Mouse (Mus musculus) embryonic facial prominence, embryonic 14.5 days (tissue): ENCODE measurements at regions not wholly inside any gene's neighbourhood (a gene's known extent, or its start where the extent isn't known, plus 50 kb on each side); places are given as distances from the start of the nearest gene placed in this dataset.

Experiments
- ATAC-seq: fragments of 200-750 bp; cut with Nextera tagmentation; 2 replicates; pipeline ENCODE4 v1.8.0; 2017; ENCODE audit warnings: low read depth, moderate number of reproducible peaks, moderate TSS enrichment
- DNase-seq: peaks from one replicate; pipeline ENCODE4 v3.0.0-alpha.2; 2015; ENCODE audit warnings: low spot score
- H3K27ac ChIP-seq: fragments of 300-500 bp; sonication (generic); replicated peaks from 2 replicates; pipeline ENCODE4 v1.5.1; 2014; ENCODE audit warnings: low read depth, mild to moderate bottlenecking, low read length, moderate library complexity
- H3K27me3 ChIP-seq: fragments of 300-500 bp; sonication (generic); replicated peaks from 2 replicates; pipeline ENCODE4 v1.6.1; 2014; ENCODE audit warnings: low read length; ENCODE audit not compliant: control insufficient read depth, insufficient read depth
- H3K36me3 ChIP-seq: fragments of 300-500 bp; sonication (generic); 2 replicates; pipeline ENCODE4 v1.6.1; 2014; ENCODE audit warnings: low read length, mixed read lengths; ENCODE audit not compliant: control insufficient read depth, insufficient read depth
- H3K4me1 ChIP-seq: fragments of 300-500 bp; sonication (generic); 2 replicates; pipeline ENCODE4 v1.6.1; 2014; ENCODE audit warnings: antibody characterized with exemption, low read length; ENCODE audit not compliant: control insufficient read depth, insufficient read depth
- H3K4me2 ChIP-seq: fragments of 300-500 bp; sonication (generic); 2 replicates; pipeline ENCODE4 v1.6.1; 2014; ENCODE audit warnings: low read depth, mild to moderate bottlenecking, low read length, moderate library complexity, mixed read lengths
- H3K4me3 ChIP-seq: fragments of 300-500 bp; sonication (generic); 2 replicates; pipeline ENCODE4 v1.5.1; 2014; ENCODE audit warnings: low read depth, mild to moderate bottlenecking, low read length
- H3K9ac ChIP-seq: fragments of 300-500 bp; sonication (generic); 2 replicates; pipeline ENCODE4 v1.6.1; 2014; ENCODE audit warnings: low read depth, mild to moderate bottlenecking, low read length, moderate library complexity, mixed read lengths
- H3K9me3 ChIP-seq: fragments of 300-500 bp; sonication (generic); 2 replicates; pipeline ENCODE4 v1.6.1; 2016; ENCODE audit warnings: low read length; ENCODE audit not compliant: control insufficient read depth
- WGBS: fragments of 180-500 bp; shearing (Covaris S2); extraction: QIAGEN DNeasy Blood & Tissue Kit; methylation state at CpG from one replicate; pipeline ENCODE4 v1.1.7; 2014; 5-methylcytosine and 5-hydroxymethylcytosine counted together

DNA sequence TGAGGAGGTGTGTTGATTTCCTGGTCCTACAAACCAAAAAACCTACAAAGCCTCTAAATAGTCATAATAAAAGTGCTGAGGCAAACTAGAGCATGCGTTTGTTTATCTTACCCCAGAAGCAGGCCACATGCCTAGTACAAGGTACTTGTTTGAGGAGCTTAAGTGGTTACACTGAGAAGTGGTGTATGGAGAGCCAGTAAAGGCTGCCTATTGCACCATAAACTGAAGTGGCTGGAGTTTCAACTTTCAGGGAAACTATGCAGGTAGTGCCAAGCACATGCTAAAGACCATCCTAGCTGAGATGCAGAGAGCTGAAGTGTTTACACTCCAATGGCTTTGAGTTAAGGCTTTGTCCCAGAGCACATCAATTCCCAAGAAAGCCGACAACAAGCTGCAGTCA, 86.5 kb upstream of the Fut8 start:
- no peak for DNase-seq
- Histone ChIP-seq H3K9me3 (no peaks in the 10 kb centered on the region), H3K27ac (no peak overlapping the region), H3K4me2 (no peak overlapping the region), H3K36me3 (no peaks in the 10 kb centered on the region), H3K27me3 (no peaks in the 10 kb centered on the region), H3K9ac (no peak overlapping the region), H3K4me1 (no peaks in the 10 kb centered on the region), H3K4me3 (no peak overlapping the region)
- no peak for ATAC-seq
- WGBS = 85% methylated on average over 2 of the region's 2 CpGs

DNA sequence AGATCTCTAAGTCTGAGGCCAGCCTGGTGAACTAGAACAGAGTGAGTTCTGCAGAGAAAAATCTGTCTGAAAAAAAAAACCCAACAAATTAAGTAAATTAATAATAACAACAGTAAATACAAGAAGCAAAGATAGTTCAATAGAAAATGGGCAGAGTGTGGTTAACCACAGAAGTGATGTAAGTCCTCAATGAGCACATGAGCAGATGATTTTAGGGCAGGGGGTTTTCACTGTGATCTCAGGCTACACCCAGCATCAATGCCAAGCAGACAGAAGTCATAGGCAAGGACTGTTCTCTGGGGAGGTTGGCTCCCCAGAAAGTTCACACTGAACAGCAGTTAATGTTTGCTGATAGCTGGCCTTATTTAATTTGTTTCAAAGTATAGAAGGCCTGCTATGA, 88.1 kb upstream of the Fut8 start:
- Histone ChIP-seq H3K36me3 (no peaks in the 10 kb centered on the region), H3K4me1 (no peaks in the 10 kb centered on the region), H3K9me3 (no peaks in the 10 kb centered on the region), H3K4me2 (no peak overlapping the region), H3K9ac (no peak overlapping the region), H3K27ac (no peak overlapping the region), H3K27me3 (no peaks in the 10 kb centered on the region), H3K4me3 (no peak overlapping the region)
- ATAC-seq = no peak
- no peak for DNase-seq

DNA sequence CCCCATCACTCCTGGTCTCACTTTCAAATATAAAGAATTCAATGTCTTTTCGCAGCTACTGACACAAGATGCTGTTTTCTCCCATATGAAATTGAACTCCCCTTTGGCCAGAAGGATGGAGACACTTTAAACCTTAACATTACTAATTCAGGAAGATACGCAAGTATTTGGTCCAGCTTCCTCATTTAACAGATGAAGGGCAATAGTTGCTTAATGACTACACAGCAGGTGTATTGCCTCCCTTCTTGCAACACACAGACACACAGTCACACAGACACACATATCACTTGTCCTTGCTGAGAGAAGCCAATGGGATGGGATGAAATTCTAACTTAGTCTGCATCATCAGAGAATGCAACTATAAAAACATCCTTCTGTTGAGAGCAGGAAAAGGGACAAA, 89.8 kb upstream of the Fut8 start:
- Histone ChIP-seq H3K9ac (no peak overlapping the region), H3K9me3 (no peaks in the 10 kb centered on the region), H3K36me3 (no peaks in the 10 kb centered on the region), H3K27me3 (no peaks in the 10 kb centered on the region), H3K27ac (no peak overlapping the region), H3K4me3 (no peak overlapping the region), H3K4me2 (no peak overlapping the region), H3K4me1 (no peaks in the 10 kb centered on the region)
- DNase-seq (no peak), ATAC-seq (no peak)
- 94% methylated on average over 2 of the region's 2 CpGs for WGBS

DNA sequence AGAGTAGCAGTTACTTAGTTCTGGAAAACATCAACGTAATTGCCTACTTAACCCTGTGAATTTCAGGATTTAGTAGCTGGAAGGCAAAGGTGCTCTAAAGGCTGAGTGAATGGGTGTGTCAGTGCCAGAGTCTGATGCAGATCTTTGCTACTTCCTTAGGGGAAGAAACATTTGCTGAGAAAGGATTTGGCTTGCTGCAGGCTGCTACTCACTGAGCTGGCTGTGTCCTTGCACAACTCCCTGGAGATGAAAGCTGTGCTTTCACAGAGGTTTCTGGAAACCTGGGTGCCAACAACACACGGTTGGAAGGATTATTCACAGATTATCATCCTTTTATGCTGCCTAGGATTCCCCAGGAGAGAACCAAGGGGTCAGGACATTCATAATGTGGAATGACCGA, 94.0 kb upstream of the Fut8 start:
- no peak overlapping the region for H3K9ac ChIP-seq
- no peak for ATAC-seq
- H3K36me3 ChIP-seq = no peaks in the 10 kb centered on the region
- DNase-seq = peak; percentile 13
- no peak overlapping the region for H3K4me2 ChIP-seq
- no peak overlapping the region for H3K27ac ChIP-seq
- no peak overlapping the region for H3K4me3 ChIP-seq
- 43% methylated on average over 3 of the region's 3 CpGs for WGBS
- no peaks in the 10 kb centered on the region for H3K4me1 ChIP-seq
- H3K9me3 ChIP-seq = no peaks in the 10 kb centered on the region
- no peaks in the 10 kb centered on the region for H3K27me3 ChIP-seq

DNA sequence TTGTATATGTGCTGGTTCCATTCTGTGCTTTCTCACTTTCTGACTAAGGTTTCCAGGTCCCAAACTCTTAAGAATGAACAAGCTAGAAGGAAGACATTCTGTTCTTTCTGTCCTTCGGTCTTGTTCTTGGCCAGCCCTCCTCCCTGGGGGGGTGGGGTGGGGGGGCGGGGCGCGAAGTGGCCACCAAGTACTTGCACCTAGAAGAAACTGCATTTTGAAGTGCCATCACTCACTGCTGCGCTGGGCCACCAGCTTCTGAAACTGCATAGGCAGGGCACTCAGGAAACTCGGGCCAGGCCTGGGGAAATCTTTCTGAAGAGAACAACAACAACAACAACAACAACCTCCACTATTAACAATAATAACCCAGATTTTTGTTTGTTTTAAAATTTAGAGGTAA, 94.4 kb upstream of the Fut8 start:
- Histone ChIP-seq H3K27ac (no peak overlapping the region), H3K27me3 (no peaks in the 10 kb centered on the region), H3K9ac (no peak overlapping the region), H3K9me3 (no peaks in the 10 kb centered on the region), H3K4me3 (no peak overlapping the region), H3K4me1 (no peaks in the 10 kb centered on the region), H3K36me3 (no peaks in the 10 kb centered on the region), H3K4me2 (no peak overlapping the region)
- ATAC-seq (no peak), DNase-seq (no peak)
- 62% methylated on average over 6 of the region's 6 CpGs for WGBS

DNA sequence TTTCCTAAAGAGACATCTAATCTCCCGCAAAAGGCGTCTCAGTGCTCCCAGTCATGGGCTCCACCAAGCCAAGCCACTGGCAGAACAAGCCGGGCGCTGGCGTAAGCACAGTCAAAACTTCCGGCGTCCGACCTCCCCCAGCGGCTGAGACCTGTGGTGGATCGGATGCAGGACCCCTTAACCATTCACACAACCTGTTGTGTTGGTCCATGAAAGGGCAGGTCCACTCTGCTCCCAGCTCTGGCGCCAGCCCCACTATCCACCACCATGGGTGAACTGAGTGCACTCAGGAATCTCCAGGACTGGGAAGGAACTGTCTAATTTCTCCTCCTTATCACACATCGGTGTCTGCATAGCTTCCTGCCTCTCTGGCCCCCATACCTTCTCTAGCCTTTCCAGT, 94.8 kb upstream of the Fut8 start:
- Histone ChIP-seq H3K4me2 (no peak overlapping the region), H3K27me3 (no peaks in the 10 kb centered on the region), H3K36me3 (no peaks in the 10 kb centered on the region), H3K4me1 (no peaks in the 10 kb centered on the region), H3K4me3 (no peak overlapping the region), H3K27ac (no peak overlapping the region), H3K9ac (no peak overlapping the region), H3K9me3 (no peaks in the 10 kb centered on the region)
- DNase-seq (no peak), ATAC-seq (no peak)
- 93% methylated on average over 12 of the region's 12 CpGs for WGBS

DNA sequence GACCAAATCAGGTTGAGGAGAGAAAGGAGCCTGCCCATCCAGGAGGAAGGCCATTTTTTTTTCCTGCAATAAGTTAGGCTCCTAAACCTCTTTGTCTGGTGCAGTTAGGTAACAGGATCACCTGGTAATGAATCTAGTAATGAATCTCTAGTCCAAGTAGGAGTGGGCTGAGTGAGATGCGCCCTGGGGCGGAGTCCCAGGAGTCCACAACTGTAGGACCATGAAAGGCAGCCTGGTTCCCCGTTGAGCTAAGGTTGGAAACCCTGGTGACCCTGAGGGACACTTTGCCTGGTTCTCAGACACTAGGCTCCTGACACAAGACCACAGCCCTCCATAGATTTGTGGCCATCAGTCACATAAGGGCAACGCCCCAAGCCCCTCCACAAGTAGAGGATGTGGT, 95.7 kb upstream of the Fut8 start:
- H3K27ac ChIP-seq = no peak overlapping the region
- no peaks in the 10 kb centered on the region for H3K4me1 ChIP-seq
- no peaks in the 10 kb centered on the region for H3K36me3 ChIP-seq
- no peaks in the 10 kb centered on the region for H3K27me3 ChIP-seq
- ATAC-seq (no peak), DNase-seq (no peak)
- H3K9ac ChIP-seq = no peak overlapping the region
- no peaks in the 10 kb centered on the region for H3K9me3 ChIP-seq
- 87% methylated on average over 4 of the region's 4 CpGs for WGBS
- H3K4me2 ChIP-seq = no peak overlapping the region
- H3K4me3 ChIP-seq = no peak overlapping the region

DNA sequence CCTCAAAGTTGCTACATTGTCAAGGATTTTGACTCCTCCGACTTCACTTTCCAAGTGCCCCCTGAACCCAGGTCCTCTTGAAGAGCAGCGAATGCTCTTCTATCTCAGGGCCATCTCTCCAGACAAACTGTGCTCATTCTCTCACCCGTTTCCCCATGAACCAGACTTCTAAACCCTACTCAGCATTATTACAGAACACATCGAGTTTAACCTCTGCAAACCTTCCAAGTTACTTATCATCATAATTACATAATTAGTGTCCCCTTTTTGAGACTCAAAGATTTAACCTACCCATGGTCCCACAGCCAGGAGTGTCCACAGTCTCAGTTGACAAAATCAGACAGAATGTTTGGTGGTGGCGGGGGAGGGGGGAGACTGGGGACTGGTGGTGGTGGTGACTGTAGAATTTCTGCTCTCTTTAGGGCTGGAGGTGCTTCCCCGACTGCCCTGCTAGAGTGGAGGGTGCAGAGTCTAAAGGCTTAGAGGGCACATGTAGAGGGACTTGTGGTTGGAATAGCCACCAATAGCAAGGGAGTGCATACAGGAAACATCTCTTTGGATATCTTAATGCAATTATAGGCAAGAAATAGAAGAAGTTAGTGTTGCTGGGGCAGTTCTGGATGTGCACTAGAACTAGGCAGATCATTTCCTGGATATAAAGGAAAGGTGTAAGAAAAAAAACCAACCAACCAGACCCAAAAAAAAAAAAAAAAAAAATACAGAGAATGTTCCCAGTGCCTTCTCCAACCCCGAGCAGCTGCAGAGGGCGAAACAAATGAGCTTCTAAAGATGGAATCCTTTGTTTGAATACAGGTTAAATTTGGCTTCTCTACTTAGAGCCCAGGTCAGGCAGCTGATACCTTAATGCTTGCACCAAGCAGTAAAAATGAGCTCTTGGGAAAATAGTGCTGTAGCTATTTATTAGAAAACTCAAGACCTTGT, 96.4 kb upstream of the Fut8 start:
- no peak for ATAC-seq
- no peak for DNase-seq
- Histone ChIP-seq H3K27ac (no peak overlapping the region), H3K9me3 (no peaks in the 10 kb centered on the region), H3K4me3 (no peak overlapping the region), H3K4me1 (no peaks in the 10 kb centered on the region), H3K9ac (no peak overlapping the region), H3K36me3 (no peaks in the 10 kb centered on the region), H3K27me3 (no peaks in the 10 kb centered on the region), H3K4me2 (no peak overlapping the region)
- WGBS = 71% methylated on average over 8 of the region's 8 CpGs

DNA sequence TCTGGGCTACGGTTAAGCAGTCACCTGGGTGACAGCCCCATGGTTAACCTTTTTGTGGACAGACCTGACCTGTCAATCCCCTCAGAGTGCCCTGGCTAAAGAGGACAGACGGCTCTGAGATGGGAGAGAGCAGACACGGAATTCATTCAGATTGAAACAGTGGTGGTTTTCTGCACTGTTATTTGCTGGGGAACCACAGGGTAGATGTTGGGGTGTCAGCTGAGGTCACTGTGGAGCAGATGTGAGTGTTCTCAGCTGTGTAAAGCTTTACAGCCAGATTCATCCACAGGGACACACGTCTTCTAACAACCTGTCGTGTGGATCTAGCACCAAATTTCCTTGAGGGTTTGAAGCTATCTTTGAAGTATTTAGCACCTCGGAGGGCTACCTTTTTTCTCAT, 97.3 kb upstream of the Fut8 start:
- H3K36me3 ChIP-seq = no peaks in the 10 kb centered on the region
- ATAC-seq (no peak), DNase-seq (no peak)
- H3K27ac ChIP-seq = no peak overlapping the region
- 52% methylated on average over 6 of the region's 6 CpGs for WGBS
- no peak overlapping the region for H3K4me2 ChIP-seq
- H3K9me3 ChIP-seq = no peaks in the 10 kb centered on the region
- no peak overlapping the region for H3K9ac ChIP-seq
- no peaks in the 10 kb centered on the region for H3K4me1 ChIP-seq
- no peaks in the 10 kb centered on the region for H3K27me3 ChIP-seq
- H3K4me3 ChIP-seq = no peak overlapping the region
